Mouse (Mus musculus) heart, adult 2 months (tissue): ENCODE measurements around the gene Uckl1.

Source experiments
- CTCF ChIP-seq: fragments of 200-600 bp; IDR thresholded peaks from 2 replicates; pipeline ENCODE4 v1.8.1; 2022; ENCODE audit warnings: antibody characterized with exemption, mild to moderate bottlenecking, moderate library complexity
- POLR2A ChIP-seq: fragments of 200-500 bp; IDR thresholded peaks from 2 replicates; pipeline ENCODE4 v1.6.1; 2011; ENCODE audit warnings: mild to moderate bottlenecking, low read depth, low read length, control low read depth; ENCODE audit not compliant: insufficient read depth

DNA sequence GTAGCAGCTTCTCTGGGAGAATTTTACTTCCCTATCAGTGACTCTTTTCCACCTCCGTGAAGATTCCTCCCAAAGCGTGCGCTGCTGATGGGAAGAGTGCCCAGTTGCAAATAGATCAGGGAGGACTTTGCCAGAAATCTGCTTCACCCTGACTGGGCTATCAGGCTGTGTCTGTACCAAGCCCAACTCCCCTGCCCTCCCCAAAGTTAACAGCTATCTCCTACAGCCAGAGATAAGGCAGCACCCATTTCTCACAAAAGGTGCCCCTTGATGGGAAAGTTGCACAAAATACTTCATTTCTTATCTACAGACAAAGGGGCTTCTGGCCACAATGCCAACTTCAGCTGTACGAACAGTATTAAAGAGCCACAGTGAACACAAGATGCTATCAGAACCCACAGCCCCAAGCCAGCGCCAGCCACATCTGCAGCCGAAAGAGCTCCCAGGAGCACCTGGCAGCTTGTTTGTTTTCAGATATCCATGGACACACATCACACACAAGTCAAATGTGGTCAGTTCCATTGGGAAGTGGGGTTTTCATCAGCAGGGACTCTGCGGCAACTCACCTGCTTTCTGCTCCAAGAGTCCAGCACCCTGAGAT lies 6.6 kb downstream of the Uckl1 start:
- TF ChIP-seq CTCF (no peak), POLR2A (no peak)
